Mouse (Mus musculus): Measurements from ENCODE around the gene Mitf.

GRCm38 (mm10) chr6:97800615-97801014 lies 6.2 kb upstream of the Mitf start:
- no peak for TF ChIP-seq CTCF (IDR thresholded peaks at IDR 0.05; ENCODE audit: borderline replicate concordance, insufficient read depth, low read depth, low read length)
- TF ChIP-seq POLR2A (IDR thresholded peaks at IDR 0.05; ENCODE audit: borderline replicate concordance, insufficient read depth, low read length), result no peak

All from cerebellum, adult 2 months (tissue).